21 mouse cellular contexts compared by ENCODE assay signal in genomic region chr17:86331835-86332234, GRCm38 (mm10).
DNase-seq lines count a peak whose midpoint lies in the region; ATAC-seq and TF ChIP-seq lines count a peak whose summit lies in the region.
"Had no signal": no experiment of that assay in that cellular context is flagged by ENCODE, and none has a peak within 500 bp of the region (broad histone marks: within the 10 kb centered on the region; RNA-seq: fewer than 3 reads in every experiment).

No protein-coding gene starts in this region.

- TF ChIP-seq EP300 in stomach, postnatal 0 days (optimal IDR thresholded peaks at IDR 0.05) = no peak

- H3K9ac ChIP-seq in kidney, embryonic 14.5 days (ENCODE audit: low read depth, low read length) = peak overlapping the region; percentile 31; the same call in 1 of the 2 replicates
- no peak overlapping the region for H3K9ac ChIP-seq in stomach, embryonic 14.5 days (replicated peaks; ENCODE audit: low read depth, low read length)
- no peak overlapping the region for H3K9ac ChIP-seq in stomach, postnatal 0 days (ENCODE audit: low read length)
- no peak overlapping the region for H3K9ac ChIP-seq in forebrain, embryonic 13.5 days
- H3K9ac ChIP-seq: forebrain, embryonic 15.5 days; heart, embryonic 15.5 days; midbrain, embryonic 15.5 days had no signal

- TF ChIP-seq CTCF in stomach, postnatal 0 days (IDR thresholded peaks at IDR 0.05; ENCODE audit: low read depth) = no peak

- no peak overlapping the region for H3K4me2 ChIP-seq in kidney, embryonic 14.5 days (replicated peaks; ENCODE audit: low read depth, low read length)
- no peak overlapping the region for H3K4me2 ChIP-seq in stomach, embryonic 14.5 days (replicated peaks; ENCODE audit: low read depth, low read length)
- H3K4me2 ChIP-seq in stomach, postnatal 0 days (replicated peaks; ENCODE audit: low read depth) = no peak overlapping the region
- no peak overlapping the region for H3K4me2 ChIP-seq in forebrain, embryonic 13.5 days
- H3K4me2 ChIP-seq: forebrain, embryonic 15.5 days; heart, embryonic 15.5 days; midbrain, embryonic 15.5 days had no signal

- no peak overlapping the region for H3K4me3 ChIP-seq in kidney, embryonic 14.5 days (ENCODE audit: low read length)
- no peak overlapping the region for H3K4me3 ChIP-seq in stomach, embryonic 14.5 days (ENCODE audit: low read depth, low read length)
- no peak overlapping the region for H3K4me3 ChIP-seq in stomach, postnatal 0 days (ENCODE audit: low read depth, low read length)
- no peak overlapping the region for H3K4me3 ChIP-seq in forebrain, embryonic 13.5 days
- H3K4me3 ChIP-seq: erythroblast, embryonic 14.5 days; forebrain, embryonic 15.5 days; heart, embryonic 15.5 days; left cerebral cortex, adult 2 months; midbrain, embryonic 15.5 days had no signal

- no peaks in the 10 kb centered on the region for H3K27me3 ChIP-seq in kidney, embryonic 14.5 days (ENCODE audit: control insufficient read depth, insufficient read depth, low read length)
- no peaks in the 10 kb centered on the region for H3K27me3 ChIP-seq in stomach, embryonic 14.5 days (ENCODE audit: control insufficient read depth, insufficient read depth, low read length)
- H3K27me3 ChIP-seq in stomach, postnatal 0 days (ENCODE audit: control insufficient read depth, insufficient read depth, low read length) = no peaks in the 10 kb centered on the region
- H3K27me3 ChIP-seq in forebrain, embryonic 13.5 days = no peaks in the 10 kb centered on the region
- H3K27me3 ChIP-seq: forebrain, embryonic 15.5 days; heart, embryonic 15.5 days; midbrain, embryonic 15.5 days had no signal

- peak overlapping the region; percentile 61; the same call in 1 of the 2 replicates for H3K27ac ChIP-seq in kidney, embryonic 14.5 days (ENCODE audit: low read depth, low read length)
- H3K27ac ChIP-seq in stomach, embryonic 14.5 days (ENCODE audit: low read length) = peak overlapping the region; percentile 48; the same call in 1 of the 2 replicates
- no peak overlapping the region for H3K27ac ChIP-seq in stomach, postnatal 0 days (replicated peaks)
- no peak overlapping the region for H3K27ac ChIP-seq in forebrain, embryonic 13.5 days
- H3K27ac ChIP-seq: forebrain, embryonic 15.5 days; left cerebral cortex, adult 2 months; midbrain, embryonic 15.5 days had no signal

- no peaks in the 10 kb centered on the region for H3K36me3 ChIP-seq in kidney, embryonic 14.5 days (ENCODE audit: control insufficient read depth, insufficient read depth, low read length)
- no peaks in the 10 kb centered on the region for H3K36me3 ChIP-seq in stomach, embryonic 14.5 days (ENCODE audit: control insufficient read depth, insufficient read depth, low read length)
- H3K36me3 ChIP-seq in stomach, postnatal 0 days (ENCODE audit: control insufficient read depth, insufficient read depth, low read length) = no peaks in the 10 kb centered on the region
- no peaks in the 10 kb centered on the region for H3K36me3 ChIP-seq in forebrain, embryonic 13.5 days (ENCODE audit: poor library complexity, severe bottlenecking)
- H3K36me3 ChIP-seq: forebrain, embryonic 15.5 days; G1E; heart, embryonic 15.5 days; midbrain, embryonic 15.5 days had no signal

- peaks cover 43% of the 10 kb centered on the region for H3K4me1 ChIP-seq in kidney, embryonic 14.5 days (ENCODE audit: control insufficient read depth, insufficient read depth, low read length)
- peaks cover 33% of the 10 kb centered on the region for H3K4me1 ChIP-seq in stomach, embryonic 14.5 days (ENCODE audit: control insufficient read depth, insufficient read depth, low read length)
- peaks cover 11% of the 10 kb centered on the region for H3K4me1 ChIP-seq in stomach, postnatal 0 days (replicated peaks; ENCODE audit: control insufficient read depth, insufficient read depth)
- H3K4me1 ChIP-seq in forebrain, embryonic 13.5 days = peaks cover 18% of the 10 kb centered on the region

- WGBS in kidney, embryonic 14.5 days = 61% methylated on average over 8 of the region's 8 CpGs
- 71% methylated on average over 8 of the region's 8 CpGs for WGBS in stomach, embryonic 14.5 days
- 73% methylated on average over 8 of the region's 8 CpGs for WGBS in stomach, postnatal 0 days
- 78% methylated on average over 8 of the region's 8 CpGs for WGBS in forebrain, embryonic 13.5 days

- H3K9me3 ChIP-seq in kidney, embryonic 14.5 days (ENCODE audit: control insufficient read depth, low read length) = no peaks in the 10 kb centered on the region
- H3K9me3 ChIP-seq in stomach, embryonic 14.5 days (ENCODE audit: control insufficient read depth, low read depth, low read length) = no peaks in the 10 kb centered on the region
- H3K9me3 ChIP-seq in stomach, postnatal 0 days (ENCODE audit: control insufficient read depth, low read length) = no peaks in the 10 kb centered on the region
- H3K9me3 ChIP-seq in forebrain, embryonic 13.5 days (replicated peaks) = no peaks in the 10 kb centered on the region
- H3K9me3 ChIP-seq: forebrain, embryonic 15.5 days; heart, embryonic 15.5 days; midbrain, embryonic 15.5 days had no signal

- no peak for ATAC-seq in kidney, embryonic 14.5 days (ENCODE audit: low FRiP score, low TSS enrichment)
- no peak for ATAC-seq in stomach, embryonic 14.5 days (ENCODE audit: insufficient number of reproducible peaks, insufficient read depth, low FRiP score, low read depth)
- ATAC-seq in stomach, postnatal 0 days (ENCODE audit: low FRiP score, low TSS enrichment) = no peak
- no peak for ATAC-seq in forebrain, embryonic 13.5 days
- ATAC-seq: CD4-positive, CD25-positive, alpha-beta regulatory T cell, adult 4 months; forebrain, embryonic 15.5 days; midbrain, embryonic 15.5 days had no signal

- intact Hi-C loops in heart, postnatal 25 days (cut with DNase I) = no loop called here

- peak; percentile 78 for DNase-seq in heart, adult 11 months
- DNase-seq in heart, postnatal 25 days (ENCODE audit: low spot score) = no peak
- DNase-seq in kidney, postnatal 4 days = no peak
- DNase-seq in stomach, postnatal 0 days (ENCODE audit: low spot score) = no peak
- no peak for DNase-seq in right cerebral cortex, postnatal 25 days
- DNase-seq: cerebellum, adult 9-11 months; gastrocnemius, postnatal 36 days; kidney, adult 8-10 months; lung, adult 18-20 months; right cerebral cortex, postnatal 14 days; thymus, postnatal 36 days had no signal

Comparison
In these comparisons a context has a peak if more than half of its experiments do, and no peak if none do; other contexts are left out.
1. H3K27ac ChIP-seq: peak in kidney, embryonic 14.5 days (single experiment) and stomach, embryonic 14.5 days (single experiment); none in stomach, postnatal 0 days (single experiment) and forebrain, embryonic 13.5 days (single experiment).